Mouse (Mus musculus) activated CD4-positive, CD25-positive, alpha-beta regulatory T cell (primary cell): ENCODE measurements around the gene Mlst8. TPM values are rescaled to one million over a fixed set of nuclear protein-coding genes. Genes with fewer than 3 reads are reported as not detected.

Experiments
- polyA plus RNA-seq, 2 experiments: library from polyadenylated mRNA; unstranded; fragments of 100-300 nt; shearing (Covaris generic); gene quantifications; one replicate each; pipeline ENCODE4 v1.2.1; 2017

Mlst8 gene
- polyA plus RNA-seq = 10 to 100 TPM; 21.0 to 27.6 TPM

GRCm38 (mm10) chr17:24478663-24479380, at the start of gene Mlst8:
Mlst8 (minus strand) TSS chr17:24479078.

GRCm38 (mm10) chr17:24527723-24528559, 49.1 kb upstream of the Mlst8 start, which contains the start of gene Traf7:
Traf7 (minus strand) TSS chr17:24527938.

GRCm38 (mm10) chr17:24488186-24488661, 9.3 kb upstream of the Mlst8 start, which contains the start of gene Caskin1:
Caskin1 (plus strand) TSS chr17:24488601.

GRCm38 (mm10) chr17:24473612-24474275, 5.1 kb downstream of the Mlst8 start, which contains the start of gene Bricd5:
Bricd5 (plus strand) TSS chr17:24473884.

GRCm38 (mm10) chr17:24469910-24470602, 8.8 kb downstream of the Mlst8 start, which contains the start of the genes E4f1 and Pgp:
E4f1 (minus strand) TSS chr17:24470313.
Pgp (plus strand) TSS chr17:24470392.

GRCm38 (mm10) chr17:24442632-24443155, 36.2 kb downstream of the Mlst8 start, which contains the start of gene Dnase1l2:
Dnase1l2 (minus strand) TSS chr17:24443105.

GRCm38 (mm10) chr17:24426471-24427169, 52.3 kb downstream of the Mlst8 start, which contains the start of gene Eci1:
Eci1 (plus strand) TSS chr17:24426641.

Other genes with a start within 250 kb of the Mlst8 start
- 1 to 10 TPM; 7.7 to 8.0 TPM for gene Ccnf, start 227.6 kb downstream of the Mlst8 start, polyA plus RNA-seq
- gene Abca17, start 128.0 kb downstream of the Mlst8 start, polyA plus RNA-seq = under 1 TPM in 1 of 2 experiments, not detected in 1; 0.20 TPM
- 10 to 100 TPM; 11.1 to 24.7 TPM for gene Abca3, start 127.1 kb downstream of the Mlst8 start, polyA plus RNA-seq
- 100 to 1,000 TPM; 176 to 205 TPM for gene Rnps1, start 64.5 kb downstream of the Mlst8 start, polyA plus RNA-seq
- gene Eci1, start 52.4 kb downstream of the Mlst8 start, polyA plus RNA-seq = 10 to 100 TPM; 55.9 to 97.4 TPM
- gene Dnase1l2, start 36.0 kb downstream of the Mlst8 start, polyA plus RNA-seq = 1 to 10 TPM; 1.7 to 4.9 TPM
- 10 to 100 TPM; 70.0 to 73.0 TPM for gene E4f1, start 8.8 kb downstream of the Mlst8 start, polyA plus RNA-seq
- gene Pgp, start 8.7 kb downstream of the Mlst8 start, polyA plus RNA-seq = 10 to 100 TPM; 40.8 to 46.2 TPM
- not detected for gene Bricd5, start 5.2 kb downstream of the Mlst8 start, polyA plus RNA-seq
- gene Caskin1, start 9.5 kb upstream of the Mlst8 start, polyA plus RNA-seq = under 1 TPM; 0.12 to 0.76 TPM
- 10 to 100 TPM; 64.2 to 74.9 TPM for gene Traf7, start 48.9 kb upstream of the Mlst8 start, polyA plus RNA-seq
- gene Rab26, start 55.1 kb upstream of the Mlst8 start, polyA plus RNA-seq = 10 to 100 TPM in 1 of 2 experiments, 1 to 10 TPM in 1; 6.7 to 13.8 TPM
- 10 to 100 TPM; 25.4 to 40.3 TPM for gene Pkd1, start 70.8 kb upstream of the Mlst8 start, polyA plus RNA-seq
- gene Tsc2, start 153.6 kb upstream of the Mlst8 start, polyA plus RNA-seq = 10 to 100 TPM; 29.8 to 34.8 TPM
- gene Nthl1, start 153.6 kb upstream of the Mlst8 start, polyA plus RNA-seq = 1 to 10 TPM; 3.1 to 6.3 TPM
- under 1 TPM in 1 of 2 experiments, not detected in 1; 0.45 TPM for gene Slc9a3r2, start 171.2 kb upstream of the Mlst8 start, polyA plus RNA-seq
- under 1 TPM in 1 of 2 experiments, not detected in 1; 0.35 TPM for gene Npw, start 179.4 kb upstream of the Mlst8 start, polyA plus RNA-seq
- 10 to 100 TPM; 14.7 to 16.2 TPM for gene Zfp598, start 190.6 kb upstream of the Mlst8 start, polyA plus RNA-seq
- 1 to 10 TPM in 1 of 2 experiments, under 1 TPM in 1; 0.92 to 1.0 TPM for gene Syngr3, start 210.9 kb upstream of the Mlst8 start, polyA plus RNA-seq
- 10 to 100 TPM; 34.1 to 41.6 TPM for gene Gfer, start 217.1 kb upstream of the Mlst8 start, polyA plus RNA-seq
- gene Noxo1, start 217.2 kb upstream of the Mlst8 start, polyA plus RNA-seq = 1 to 10 TPM; 1.3 to 1.4 TPM
- 10 to 100 TPM; 50.5 to 56.8 TPM for gene Tbl3, start 228.6 kb upstream of the Mlst8 start, polyA plus RNA-seq
- gene Rnf151, start 239.0 kb upstream of the Mlst8 start, polyA plus RNA-seq = under 1 TPM; 0.18 to 0.50 TPM
- gene Rps2, start 239.0 kb upstream of the Mlst8 start, polyA plus RNA-seq = 1,000 to 10,000 TPM in 1 of 2 experiments, 100 to 1,000 TPM in 1; 636 to 1,022 TPM
- 100 to 1,000 TPM; 191 to 287 TPM for gene Ndufb10, start 245.4 kb upstream of the Mlst8 start, polyA plus RNA-seq
- gene Rpl3l, start 248.7 kb upstream of the Mlst8 start, polyA plus RNA-seq = under 1 TPM; 0.16 to 0.18 TPM